Mouse (Mus musculus) splenic B cell, adult 2 months (primary cell): Measurements from ENCODE around the gene Vpreb1.

Experiments used
- DNase-seq: peaks from one replicate; pipeline ENCODE4 v3.0.0-alpha.2; 2011; ENCODE audit warnings: low read depth, low spot score
- H3K27me3 ChIP-seq: 2 replicates; pipeline ENCODE4 v1.6.1; 2012; ENCODE audit warnings: mild to moderate bottlenecking, low read length, moderate library complexity, mixed read lengths; ENCODE audit not compliant: control insufficient read depth, poor library complexity, insufficient read depth, severe bottlenecking
- H3K36me3 ChIP-seq: 2 replicates; pipeline ENCODE4 v1.6.1; 2012; ENCODE audit warnings: mild to moderate bottlenecking, low read length, moderate library complexity, mixed read lengths; ENCODE audit not compliant: control insufficient read depth, poor library complexity, insufficient read depth, severe bottlenecking

The Vpreb1 gene

DNA sequence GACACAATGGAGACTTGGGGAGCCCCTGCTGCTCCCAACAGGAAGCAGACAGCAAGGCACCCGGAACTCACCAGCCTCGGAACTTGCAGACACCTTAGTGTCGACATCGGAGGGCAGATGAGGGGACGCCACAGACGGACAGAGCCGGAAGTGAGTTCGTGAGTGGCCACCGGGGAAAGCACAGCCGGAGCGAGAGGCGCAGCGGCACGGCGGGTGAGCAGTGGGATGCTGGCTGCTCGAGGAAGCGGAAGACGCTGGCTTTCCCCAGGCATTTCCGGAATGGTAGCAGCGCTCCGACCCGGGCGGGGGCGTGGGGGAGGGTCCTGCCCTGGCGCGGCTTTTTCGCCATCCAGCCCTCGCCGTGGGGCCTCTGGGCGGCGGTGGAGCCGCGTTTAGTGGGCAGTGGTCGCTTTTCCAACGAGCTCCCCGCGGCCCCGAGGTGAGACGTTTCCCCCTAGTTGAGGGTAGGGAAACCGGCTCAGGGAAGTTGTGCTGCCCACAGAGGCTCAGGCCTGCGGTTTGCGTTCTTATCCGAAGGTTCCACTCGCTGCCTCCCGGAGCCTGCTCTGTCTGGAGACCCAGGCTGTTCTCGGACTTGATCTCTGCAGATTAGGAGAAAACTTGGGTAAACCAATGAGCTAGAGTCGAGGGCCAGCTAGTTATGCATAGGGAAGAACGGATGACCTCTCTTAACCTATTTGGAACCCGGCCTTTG, at the start of gene Vpreb1, which contains the start of gene Top3b:
TSS of gene Vpreb1 (minus strand) at position 227 of the 715 bp plus-strand sequence.
TSS of gene Top3b (plus strand) at position 120 of the 715 bp plus-strand sequence.
- Histone ChIP-seq H3K27me3 (no peaks in the 10 kb centered on the region), H3K36me3 (no peaks in the 10 kb centered on the region)
- peak; percentile 93 for DNase-seq

DNA sequence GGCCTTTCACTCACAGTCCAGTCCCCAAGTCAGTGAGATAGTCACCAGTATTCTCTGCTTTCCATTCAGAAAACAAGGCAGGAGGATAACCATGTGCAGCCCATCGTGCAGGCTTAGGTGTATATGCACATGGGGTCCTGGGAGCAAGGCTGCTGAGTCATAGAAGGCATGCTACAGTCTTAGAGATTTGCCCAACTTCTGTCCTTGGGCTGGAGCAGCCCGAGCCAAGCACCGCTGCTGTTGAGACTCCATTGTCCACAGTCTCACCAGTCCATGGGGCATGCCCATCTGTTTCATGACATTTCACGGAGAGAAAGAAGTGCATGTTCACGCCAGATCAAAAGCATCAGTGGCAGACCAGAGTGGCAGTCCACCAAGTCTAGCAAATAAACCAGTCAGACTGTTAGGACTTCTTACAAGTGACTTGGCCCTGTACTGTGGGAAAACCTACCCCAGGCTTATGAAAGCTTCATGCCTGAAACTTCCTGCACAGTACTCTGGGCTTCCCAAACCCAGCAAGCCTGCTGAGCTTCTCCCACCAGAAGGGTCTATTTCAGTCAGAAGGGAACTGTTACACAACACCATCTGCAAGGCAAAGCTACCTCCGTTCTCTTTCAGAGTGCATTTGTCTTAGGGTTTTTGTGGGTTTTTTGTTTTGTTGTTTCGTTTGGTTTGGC, 47.9 kb upstream of the Vpreb1 start:
- H3K27me3 ChIP-seq = no peaks in the 10 kb centered on the region
- no peak for DNase-seq
- peaks cover 7% of the 10 kb centered on the region for H3K36me3 ChIP-seq

DNA sequence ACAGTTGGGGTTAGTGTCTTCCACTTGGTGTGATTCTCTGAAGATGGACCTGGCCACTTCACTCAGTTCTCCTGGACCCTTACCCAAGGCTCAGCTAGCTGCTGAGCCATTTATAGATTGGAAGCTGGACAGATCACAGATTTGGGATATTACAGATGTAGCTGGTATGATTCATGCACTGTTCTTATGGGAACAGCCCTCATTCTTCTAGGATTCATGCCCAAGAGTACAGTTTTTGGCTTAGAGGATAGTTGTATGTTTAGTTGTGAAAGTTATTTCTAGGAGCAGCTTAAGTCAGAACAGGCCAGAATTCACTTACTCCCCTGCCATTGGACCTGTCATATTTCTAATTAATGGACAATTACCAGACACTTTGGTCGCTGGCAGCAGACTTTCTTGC, 42.8 kb upstream of the Vpreb1 start:
- no peak for DNase-seq
- H3K27me3 ChIP-seq = no peaks in the 10 kb centered on the region
- H3K36me3 ChIP-seq = peaks cover 7% of the 10 kb centered on the region

DNA sequence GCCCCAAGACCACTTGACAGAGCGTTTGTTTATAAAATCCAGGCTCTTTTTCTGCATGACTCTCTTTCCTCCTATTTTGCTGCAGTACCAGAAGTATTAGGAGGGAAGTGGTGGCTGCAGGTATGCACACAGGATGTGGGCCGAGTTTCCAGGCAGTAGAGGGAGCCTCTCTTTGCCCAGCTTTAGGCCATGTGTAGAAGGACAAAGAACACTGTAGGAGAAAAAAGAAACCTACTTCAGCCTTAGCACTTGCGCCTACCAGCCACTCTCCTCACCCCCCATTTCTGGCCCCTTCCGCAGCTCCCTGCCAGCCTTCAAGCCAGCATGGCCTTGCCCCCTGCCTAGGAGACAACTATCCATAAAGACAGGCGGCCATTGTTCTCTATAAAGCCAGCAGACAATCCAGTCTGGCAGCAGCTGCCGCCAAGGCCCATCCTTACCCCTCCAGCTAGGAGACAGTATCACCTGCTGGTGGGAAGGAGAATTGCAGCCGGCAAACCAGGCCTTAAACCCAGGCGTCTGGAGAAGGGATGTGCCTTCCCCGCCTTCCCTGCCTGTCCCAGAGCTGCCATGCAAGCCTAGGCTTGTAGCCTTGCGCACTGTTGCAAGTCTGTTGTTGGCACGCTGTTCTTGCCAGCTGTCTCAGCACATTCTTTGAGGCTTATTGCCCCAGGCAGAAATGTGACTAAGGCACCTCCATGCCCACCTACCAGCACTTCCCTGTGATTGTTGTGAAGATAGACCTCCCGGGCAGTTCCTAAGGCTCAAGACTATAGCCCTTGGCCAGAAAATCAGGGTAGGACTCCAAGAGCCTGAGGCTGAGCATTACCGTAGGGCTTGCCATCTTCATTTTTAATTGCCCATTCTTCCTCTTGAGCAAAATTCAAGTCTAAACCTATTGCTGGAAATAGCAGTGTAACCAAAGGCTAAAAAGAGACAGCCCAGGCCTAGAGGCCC, 41.3 kb upstream of the Vpreb1 start:
- no peaks in the 10 kb centered on the region for H3K27me3 ChIP-seq
- peak; percentile 78 for DNase-seq

DNA sequence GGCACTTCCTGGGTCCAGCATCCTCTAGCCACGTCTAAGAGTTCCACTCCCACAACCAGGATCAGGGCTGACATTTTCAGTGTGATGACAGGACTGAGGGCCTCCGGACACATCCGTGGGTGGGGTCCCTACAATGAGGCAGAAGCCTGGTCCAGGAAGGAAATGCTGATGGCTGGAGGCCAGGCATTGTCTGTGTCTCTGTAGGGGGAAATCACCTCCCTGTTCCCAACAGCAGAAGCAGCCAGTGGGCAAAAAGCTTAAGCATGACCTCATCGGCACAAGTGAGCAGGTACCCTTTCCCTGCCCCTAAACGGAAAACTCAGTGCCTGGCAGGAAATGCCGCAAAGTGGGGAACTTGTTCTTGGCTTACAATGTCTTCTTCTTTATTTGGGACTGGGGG, 37.2 kb upstream of the Vpreb1 start:
- no peak for DNase-seq
- Histone ChIP-seq H3K36me3 (no peaks in the 10 kb centered on the region), H3K27me3 (no peaks in the 10 kb centered on the region)

More for the DNA sequence above, 41.3 kb upstream of the Vpreb1 start:
- H3K36me3 ChIP-seq = peaks cover 7% of the 10 kb centered on the region

DNA sequence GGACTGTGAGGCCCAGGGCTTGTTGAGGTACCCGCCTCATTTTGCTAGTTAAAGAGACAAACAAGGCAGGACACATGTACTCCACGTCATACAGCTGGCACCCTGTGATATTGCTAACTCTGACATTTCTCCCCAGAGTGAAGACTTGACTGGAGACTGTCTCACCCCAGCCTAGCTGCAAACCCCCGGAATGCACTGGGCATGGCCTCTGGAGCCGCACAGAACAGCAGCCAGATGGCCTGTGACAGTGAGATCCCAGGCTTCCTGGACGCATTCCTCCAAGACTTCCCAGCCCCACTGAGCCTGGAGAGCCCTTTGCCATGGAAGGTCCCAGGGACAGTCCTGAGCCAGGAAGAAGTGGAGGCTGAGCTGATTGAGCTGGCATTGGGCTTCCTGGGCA, 32.5 kb upstream of the Vpreb1 start:
- DNase-seq = no peak
- H3K36me3 ChIP-seq = no peaks in the 10 kb centered on the region
- H3K27me3 ChIP-seq = no peaks in the 10 kb centered on the region

GRCm38 (mm10) chr16:16902329-16902728, 31.7 kb upstream of the Vpreb1 start:
- no peaks in the 10 kb centered on the region for H3K27me3 ChIP-seq
- no peaks in the 10 kb centered on the region for H3K36me3 ChIP-seq
- no peak for DNase-seq

DNA sequence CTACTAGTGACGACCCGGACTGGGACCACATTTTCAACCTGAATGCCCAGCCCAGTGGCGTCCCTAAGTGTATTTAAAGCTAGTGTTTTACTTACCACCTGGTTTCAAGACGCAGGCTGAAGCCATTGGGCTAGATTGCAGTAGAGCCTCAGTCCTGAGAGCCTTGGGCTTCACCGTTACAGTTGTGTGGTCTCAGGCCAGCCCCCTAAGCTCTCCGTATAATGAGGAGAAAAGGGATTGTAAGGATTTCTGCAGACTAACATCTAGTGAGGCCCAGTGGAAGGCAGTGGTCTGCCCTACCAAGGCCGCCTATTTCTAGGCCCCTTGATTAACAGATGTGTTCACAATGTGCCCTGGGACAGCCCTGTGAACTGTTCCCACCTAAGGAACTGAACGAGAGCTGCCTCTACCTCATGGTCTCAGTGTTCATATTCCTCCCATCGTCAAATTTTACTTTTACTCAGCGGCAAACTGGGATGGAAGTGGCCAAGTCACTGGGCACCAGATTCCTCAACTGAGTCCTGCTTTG, 26.5 kb upstream of the Vpreb1 start:
- H3K36me3 ChIP-seq = no peaks in the 10 kb centered on the region; the same call in 1 of the 2 replicates
- H3K27me3 ChIP-seq = no peaks in the 10 kb centered on the region
- DNase-seq = peak; percentile 18

GRCm38 (mm10) chr16:16896382-16897055, 25.9 kb upstream of the Vpreb1 start, which contains the start of gene Ppm1f:
Ppm1f (plus strand) TSS chr16:16896469.
- peak; percentile 97 for DNase-seq
- peaks cover 3% of the 10 kb centered on the region; the same call in 1 of the 2 replicates for H3K36me3 ChIP-seq
- H3K27me3 ChIP-seq = no peaks in the 10 kb centered on the region

GRCm38 (mm10) chr16:16896015-16896381, 25.4 kb upstream of the Vpreb1 start:
- H3K27me3 ChIP-seq = no peaks in the 10 kb centered on the region
- H3K36me3 ChIP-seq = peaks cover 3% of the 10 kb centered on the region; the same call in 1 of the 2 replicates
- peak; percentile 76 for DNase-seq

DNA sequence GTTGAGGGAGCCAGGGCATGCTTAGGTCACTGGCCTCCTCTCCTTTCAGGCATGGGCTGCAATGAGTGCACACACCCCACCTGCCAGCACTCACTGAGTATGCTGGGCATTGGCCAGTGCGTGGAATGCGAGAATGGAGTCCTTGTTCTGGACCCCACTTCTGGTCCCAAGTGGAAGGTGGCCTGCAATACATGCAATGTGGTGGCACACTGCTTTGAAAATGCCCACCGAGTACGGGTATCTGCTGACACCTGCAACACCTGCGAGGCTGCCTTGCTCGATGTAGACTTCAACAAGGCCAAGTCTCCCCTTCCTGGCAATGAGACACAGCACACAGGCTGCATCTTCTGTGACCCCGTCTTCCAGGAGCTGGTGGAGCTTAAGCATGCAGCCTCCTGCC, 21.7 kb upstream of the Vpreb1 start:
- peaks cover 4% of the 10 kb centered on the region; the same call in 1 of the 2 replicates for H3K36me3 ChIP-seq
- H3K27me3 ChIP-seq = no peaks in the 10 kb centered on the region

GRCm38 (mm10) chr16:16888341-16888740, 17.7 kb upstream of the Vpreb1 start:
- DNase-seq = no peak
- Histone ChIP-seq H3K36me3 (peaks cover 18% of the 10 kb centered on the region), H3K27me3 (no peaks in the 10 kb centered on the region)

More for the DNA sequence above, 21.7 kb upstream of the Vpreb1 start:
- DNase-seq = no peak

DNA sequence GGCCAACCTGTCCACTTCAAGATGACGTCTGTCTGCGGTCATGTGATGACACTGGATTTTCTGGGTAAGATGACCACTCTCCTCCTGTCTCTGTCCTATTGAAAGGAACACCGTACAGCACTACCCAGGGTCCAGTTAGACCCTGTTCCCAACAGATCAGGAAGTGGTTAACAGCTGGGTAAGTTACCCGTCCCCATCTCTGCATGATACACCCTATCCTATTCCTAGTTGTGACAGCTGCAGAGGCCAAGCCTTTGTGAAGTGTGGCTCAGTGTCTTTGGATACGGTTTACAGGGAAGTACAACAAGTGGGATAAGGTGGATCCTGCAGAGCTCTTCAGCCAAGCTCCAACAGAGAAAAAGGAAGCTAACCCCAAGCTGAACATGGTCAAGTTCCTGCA, 8.4 kb upstream of the Vpreb1 start:
- peaks cover 29% of the 10 kb centered on the region; the same call in 1 of the 2 replicates for H3K36me3 ChIP-seq
- no peak for DNase-seq
- H3K27me3 ChIP-seq = no peaks in the 10 kb centered on the region

- DNase-seq = no peak
- H3K27me3 ChIP-seq = no peaks in the 10 kb centered on the region
- H3K36me3 ChIP-seq = no peaks in the 10 kb centered on the region
Measured at GRCm38 (mm10) chr16:16870241-16870616, 414 bp downstream of the Vpreb1 start.
